Mouse (Mus musculus): ENCODE data around the gene Usp2. TPM values are rescaled to one million over a fixed set of nuclear protein-coding genes. Genes with fewer than 3 reads are reported as not detected.

The Usp2 gene
- total and polyA plus RNA-seq, 3 experiments: 3.2 to 20.1 (median 8.6) TPM

DNA sequence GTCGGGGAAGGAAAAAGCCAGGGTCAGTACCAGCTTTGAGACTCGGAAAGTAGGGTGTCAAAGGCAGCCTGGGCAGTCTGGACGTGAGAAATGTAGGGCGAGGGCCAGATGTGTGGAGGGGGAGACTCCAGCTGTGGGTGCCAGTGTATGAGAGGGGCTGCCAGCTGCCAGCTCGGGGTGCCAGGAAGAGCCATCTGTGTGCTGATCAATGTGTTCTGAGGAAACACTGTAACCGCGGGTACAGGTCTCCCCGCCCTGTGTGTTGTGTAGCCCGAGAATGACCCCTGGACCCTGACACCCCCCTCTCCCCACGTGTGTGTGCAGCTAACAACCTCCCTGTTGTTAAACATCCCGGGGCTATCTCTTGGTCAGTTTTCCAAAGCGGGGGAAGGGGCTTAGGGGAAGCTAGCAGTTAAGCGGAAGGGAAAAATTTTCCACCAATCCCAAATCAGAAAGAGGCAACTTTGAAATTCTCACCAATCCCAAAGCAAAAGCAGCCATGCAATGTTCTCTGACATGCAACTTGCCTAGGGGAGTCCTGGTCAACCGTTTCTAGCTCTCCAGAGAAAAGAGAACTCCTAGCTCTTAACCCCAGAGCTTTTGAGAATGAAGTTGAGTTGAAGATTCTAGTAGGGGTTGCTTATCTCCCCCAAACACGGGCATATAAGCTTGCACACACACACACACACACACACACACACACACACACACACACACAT lies 579 bp downstream of the Usp2 start:
- Histone ChIP-seq H3K36me3 (replicated peaks) (no peaks in the 10 kb centered on the region), H3K27me3 (ENCODE audit: insufficient read depth, low read length) (peaks cover 22% of the 10 kb centered on the region), H3K4me1 (ENCODE audit: insufficient read depth, low read depth, low read length) (peaks cover 39% of the 10 kb centered on the region), H3K4me3 (ENCODE audit: low read depth, low read length) (peak overlapping the region; percentile 75), H3K9me3 (replicated peaks) (no peaks in the 10 kb centered on the region)
- ATAC-seq (ENCODE audit: extremely low read depth, insufficient number of reproducible peaks, low FRiP score, poor library complexity, severe bottlenecking) (no peak), DNase-seq (ENCODE audit: low spot score) (peak; percentile 39)
- no peak for TF ChIP-seq GATA2 (IDR thresholded peaks at IDR 0.05; ENCODE audit: borderline replicate concordance, low read depth, low read length)
- TF ChIP-seq TAL1 (conservative IDR thresholded peaks at IDR 0.05; ENCODE audit: low read depth, low read length): no peak

DNA sequence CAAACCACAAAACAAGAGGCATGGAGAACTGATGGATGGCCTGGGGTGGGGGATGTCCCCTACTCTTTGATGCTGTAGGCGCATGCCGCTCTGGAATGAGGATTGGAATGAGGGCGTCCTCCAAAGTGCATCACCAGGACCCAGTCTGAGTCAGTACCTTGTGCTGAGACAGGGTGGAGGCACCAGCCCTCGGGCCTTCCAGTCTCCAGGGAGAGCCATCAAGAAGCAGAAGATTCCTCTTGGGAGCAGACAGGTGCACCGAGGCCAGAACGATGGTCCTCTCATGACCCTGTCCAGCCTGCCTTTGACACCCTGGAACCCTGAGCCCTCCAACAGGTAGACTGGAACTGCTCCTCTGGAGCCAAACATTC lies 1.1 kb downstream of the Usp2 start:
- H3K27me3 ChIP-seq (ENCODE audit: insufficient read depth, low read length): peaks cover 23% of the 10 kb centered on the region
- TF ChIP-seq GATA1 (IDR thresholded peaks at IDR 0.05; ENCODE audit: borderline replicate concordance, low read length) (no peak), POLR2AphosphoS5 (IDR thresholded peaks at IDR 0.05; ENCODE audit: insufficient replicate concordance, low read depth, low read length) (no peak), CTCF (IDR thresholded peaks at IDR 0.05; ENCODE audit: low read depth, low read length) (no peak), GATA2 (IDR thresholded peaks at IDR 0.05; ENCODE audit: borderline replicate concordance, low read depth, low read length) (no peak), TAL1 (conservative IDR thresholded peaks at IDR 0.05; ENCODE audit: low read depth, low read length) (no peak)

DNA sequence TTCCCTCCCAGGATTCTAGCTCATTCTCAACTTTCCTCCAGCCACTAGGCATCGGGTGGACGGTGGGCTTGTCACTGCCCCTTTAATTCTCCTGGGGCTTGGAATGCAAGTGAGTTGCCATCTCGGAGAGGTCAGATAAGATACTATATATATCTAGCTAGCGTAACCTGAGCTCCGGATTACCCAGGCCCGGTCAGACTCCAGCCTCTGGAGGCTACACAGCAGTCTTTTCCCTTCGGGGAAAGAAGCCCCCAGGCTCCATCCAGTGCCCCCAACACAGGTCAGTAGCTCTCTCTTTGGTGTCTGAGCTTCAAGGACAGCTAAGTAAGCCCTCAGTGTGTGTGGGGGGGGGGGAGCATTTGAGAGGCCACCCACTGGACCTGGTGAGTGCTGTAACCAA lies 2.4 kb downstream of the Usp2 start:
- DNase-seq (ENCODE audit: low spot score): no peak
- no peaks in the 10 kb centered on the region for H3K36me3 ChIP-seq (replicated peaks)
- H3K27me3 ChIP-seq (ENCODE audit: insufficient read depth, low read length): peaks cover 20% of the 10 kb centered on the region
- TF ChIP-seq POLR2AphosphoS5 (IDR thresholded peaks at IDR 0.05; ENCODE audit: insufficient replicate concordance, low read depth, low read length) (no peak), GATA2 (IDR thresholded peaks at IDR 0.05; ENCODE audit: borderline replicate concordance, low read depth, low read length) (no peak), TAL1 (conservative IDR thresholded peaks at IDR 0.05; ENCODE audit: low read depth, low read length) (no peak), CTCF (IDR thresholded peaks at IDR 0.05; ENCODE audit: low read depth, low read length) (no peak), GATA1 (IDR thresholded peaks at IDR 0.05; ENCODE audit: borderline replicate concordance, low read length) (no peak)
- H3K4me3 ChIP-seq (ENCODE audit: low read depth, low read length): no peak overlapping the region
- no peaks in the 10 kb centered on the region for H3K9me3 ChIP-seq (replicated peaks)
- peaks cover 39% of the 10 kb centered on the region for H3K4me1 ChIP-seq (ENCODE audit: insufficient read depth, low read depth, low read length)
- ATAC-seq (ENCODE audit: extremely low read depth, insufficient number of reproducible peaks, low FRiP score, poor library complexity, severe bottlenecking): no peak

More for the DNA sequence above, 1.1 kb downstream of the Usp2 start:
- no peaks in the 10 kb centered on the region for H3K36me3 ChIP-seq (replicated peaks)
- peak overlapping the region; percentile 3; the same call in 1 of the 2 replicates for H3K4me3 ChIP-seq (ENCODE audit: low read depth, low read length)
- no peak for DNase-seq (ENCODE audit: low spot score)
- H3K9me3 ChIP-seq (replicated peaks): no peaks in the 10 kb centered on the region
- no peak for ATAC-seq (ENCODE audit: extremely low read depth, insufficient number of reproducible peaks, low FRiP score, poor library complexity, severe bottlenecking)
- peaks cover 39% of the 10 kb centered on the region for H3K4me1 ChIP-seq (ENCODE audit: insufficient read depth, low read depth, low read length)

DNA sequence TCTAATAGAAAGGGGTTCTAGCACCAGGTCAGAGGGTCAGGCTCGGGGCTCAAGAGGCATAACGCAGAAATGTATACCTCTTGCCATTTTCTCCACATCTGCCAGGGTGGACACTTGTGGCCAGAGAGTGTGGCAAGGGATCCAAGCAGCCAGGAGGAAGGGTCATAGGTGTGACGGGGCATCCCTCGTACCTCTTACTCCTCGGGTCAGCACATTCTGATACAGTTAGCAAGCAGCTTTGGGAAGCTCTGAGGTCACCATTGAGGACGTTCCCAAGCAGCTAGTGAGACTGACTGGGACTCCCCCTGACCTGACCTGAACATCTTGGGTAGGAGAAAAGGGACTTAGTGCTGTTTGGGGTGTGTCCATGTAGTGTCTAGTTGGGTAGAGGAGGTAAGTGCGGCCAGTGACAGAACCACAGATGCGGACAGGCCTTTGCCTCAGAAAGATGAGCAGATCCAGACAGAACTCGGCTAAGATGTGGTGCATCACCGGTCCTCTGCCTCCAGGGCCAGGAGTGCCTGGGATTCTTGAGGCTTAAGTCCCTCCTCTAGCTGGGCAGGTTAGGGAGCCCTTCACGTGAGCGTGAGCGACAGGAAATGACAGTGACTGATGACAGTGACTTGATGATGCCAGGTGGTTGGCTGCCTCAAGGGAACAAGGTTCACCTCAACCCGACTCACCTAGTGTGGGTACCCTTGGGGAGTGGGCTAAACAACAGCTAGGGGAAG lies 3.5 kb downstream of the Usp2 start:
- H3K4me3 ChIP-seq (ENCODE audit: low read depth, low read length): no peak overlapping the region
- H3K4me1 ChIP-seq (ENCODE audit: insufficient read depth, low read depth, low read length): peaks cover 36% of the 10 kb centered on the region
- H3K27me3 ChIP-seq (ENCODE audit: insufficient read depth, low read length): peaks cover 20% of the 10 kb centered on the region
- ATAC-seq (ENCODE audit: extremely low read depth, insufficient number of reproducible peaks, low FRiP score, poor library complexity, severe bottlenecking) (no peak), DNase-seq (ENCODE audit: low spot score) (no peak)
- no peaks in the 10 kb centered on the region for H3K36me3 ChIP-seq (replicated peaks)
- no peak for TF ChIP-seq GATA2 (IDR thresholded peaks at IDR 0.05; ENCODE audit: borderline replicate concordance, low read depth, low read length)
- TF ChIP-seq CTCF (IDR thresholded peaks at IDR 0.05; ENCODE audit: low read depth, low read length): no peak
- TF ChIP-seq POLR2AphosphoS5 (IDR thresholded peaks at IDR 0.05; ENCODE audit: insufficient replicate concordance, low read depth, low read length): no peak
- no peak for TF ChIP-seq TAL1 (conservative IDR thresholded peaks at IDR 0.05; ENCODE audit: low read depth, low read length)
- no peaks in the 10 kb centered on the region for H3K9me3 ChIP-seq (replicated peaks)

DNA sequence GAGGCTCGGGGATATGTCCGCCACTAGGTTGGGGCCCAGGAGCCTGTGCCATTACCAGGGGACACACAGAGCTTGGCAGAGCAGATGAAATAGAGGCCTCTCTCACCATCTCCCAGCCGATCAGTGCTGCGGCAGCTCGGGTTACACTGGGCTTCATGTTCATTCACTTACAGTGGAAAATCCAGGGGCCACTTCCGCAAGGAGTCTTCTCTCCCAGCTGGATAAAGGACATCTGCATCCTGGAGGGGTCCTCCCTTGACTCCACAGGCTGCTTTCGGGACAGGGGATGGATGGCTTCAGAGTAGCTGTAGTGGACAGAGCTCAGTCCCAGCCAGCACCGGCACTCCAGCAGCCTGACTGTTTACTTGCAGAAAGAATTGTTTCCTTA lies 4.0 kb downstream of the Usp2 start:
- Histone ChIP-seq H3K36me3 (replicated peaks) (peaks cover under 1% of the 10 kb centered on the region), H3K4me3 (ENCODE audit: low read depth, low read length) (no peak overlapping the region), H3K9me3 (replicated peaks) (no peaks in the 10 kb centered on the region), H3K27me3 (ENCODE audit: insufficient read depth, low read length) (peaks cover 20% of the 10 kb centered on the region), H3K4me1 (ENCODE audit: insufficient read depth, low read depth, low read length) (peaks cover 36% of the 10 kb centered on the region)
- TF ChIP-seq TAL1 (conservative IDR thresholded peaks at IDR 0.05; ENCODE audit: low read depth, low read length) (no peak), GATA2 (IDR thresholded peaks at IDR 0.05; ENCODE audit: borderline replicate concordance, low read depth, low read length) (no peak), GATA1 (IDR thresholded peaks at IDR 0.05; ENCODE audit: borderline replicate concordance, low read length) (no peak), POLR2AphosphoS5 (IDR thresholded peaks at IDR 0.05; ENCODE audit: insufficient replicate concordance, low read depth, low read length) (no peak), CTCF (IDR thresholded peaks at IDR 0.05; ENCODE audit: low read depth, low read length) (no peak)
- DNase-seq (ENCODE audit: low spot score) (no peak), ATAC-seq (ENCODE audit: extremely low read depth, insufficient number of reproducible peaks, low FRiP score, poor library complexity, severe bottlenecking) (no peak)

DNA sequence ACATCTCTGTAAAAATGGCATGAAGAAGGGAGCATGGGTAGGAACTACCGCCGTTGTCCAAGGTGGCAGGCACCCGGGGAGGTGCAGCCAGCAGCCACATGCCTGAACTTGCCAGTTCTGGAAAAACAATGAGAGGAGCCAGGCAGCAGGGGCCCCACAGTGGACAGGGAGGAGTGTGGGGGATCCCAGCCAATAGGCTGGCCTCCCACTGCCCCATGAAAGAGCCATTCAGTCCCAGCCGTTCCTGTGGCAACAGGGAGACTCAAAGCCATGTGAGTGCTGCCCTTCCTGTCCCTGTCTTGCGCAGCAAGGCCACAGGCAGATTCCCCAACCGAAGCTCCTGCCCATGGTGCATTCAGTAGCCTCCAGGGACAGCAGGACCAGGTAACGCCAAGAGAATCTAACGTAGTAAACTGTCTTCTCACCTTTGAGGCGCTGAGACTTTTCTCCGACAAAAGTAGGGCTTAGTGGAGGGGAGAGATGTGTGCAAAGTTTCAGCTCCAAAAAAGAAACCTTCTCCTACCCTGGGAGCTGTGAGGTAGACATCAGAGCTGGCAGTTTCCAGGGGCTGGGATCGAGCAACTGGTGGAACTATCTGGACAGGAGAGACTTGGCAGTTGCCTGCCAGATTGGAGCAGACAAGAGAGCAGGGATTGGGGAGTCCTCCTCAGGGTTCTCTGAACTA lies 5.2 kb downstream of the Usp2 start:
- DNase-seq (ENCODE audit: low spot score) (no peak), ATAC-seq (ENCODE audit: extremely low read depth, insufficient number of reproducible peaks, low FRiP score, poor library complexity, severe bottlenecking) (no peak)
- TF ChIP-seq GATA2 (IDR thresholded peaks at IDR 0.05; ENCODE audit: borderline replicate concordance, low read depth, low read length) (no peak), GATA1 (IDR thresholded peaks at IDR 0.05; ENCODE audit: borderline replicate concordance, low read length) (no peak), POLR2AphosphoS5 (IDR thresholded peaks at IDR 0.05; ENCODE audit: insufficient replicate concordance, low read depth, low read length) (no peak), TAL1 (conservative IDR thresholded peaks at IDR 0.05; ENCODE audit: low read depth, low read length) (no peak), CTCF (IDR thresholded peaks at IDR 0.05; ENCODE audit: low read depth, low read length) (no peak)
- Histone ChIP-seq H3K9me3 (replicated peaks) (no peaks in the 10 kb centered on the region), H3K36me3 (replicated peaks) (peaks cover 3% of the 10 kb centered on the region), H3K27me3 (ENCODE audit: insufficient read depth, low read length) (peaks cover 20% of the 10 kb centered on the region), H3K4me1 (ENCODE audit: insufficient read depth, low read depth, low read length) (peaks cover 32% of the 10 kb centered on the region), H3K4me3 (ENCODE audit: low read depth, low read length) (no peak overlapping the region)
